ENCODE assay signal across 12 mouse cellular contexts in the genomic region with DNA sequence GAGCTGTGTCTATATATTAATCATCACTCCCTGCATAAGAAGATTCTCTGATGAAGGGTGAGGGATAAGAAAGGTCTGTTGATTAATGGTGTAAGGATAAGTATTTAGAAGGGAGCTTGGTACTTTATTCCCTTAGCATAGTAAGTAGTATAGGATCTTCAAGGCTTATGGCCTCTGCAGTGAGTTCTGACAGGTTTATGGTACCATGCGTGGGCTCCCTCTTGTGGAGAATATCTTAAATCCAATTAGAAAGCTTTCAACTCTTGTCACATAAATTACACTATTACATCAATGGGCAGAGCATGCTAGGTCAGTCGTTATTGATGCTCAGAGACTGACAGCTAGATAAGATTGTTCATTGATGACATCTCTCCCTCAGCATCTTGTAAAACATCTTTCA.
DNase-seq lines count a peak whose midpoint lies in the region; ATAC-seq and TF ChIP-seq lines count a peak whose summit lies in the region.
"Had no signal": no experiment of that assay in that cellular context is flagged by ENCODE, and none has a peak within 500 bp of the region (broad histone marks: within the 10 kb centered on the region; RNA-seq: fewer than 3 reads in every experiment).

No protein-coding gene starts in this region.

- no peaks in the 10 kb centered on the region for H3K4me1 ChIP-seq in liver, postnatal 0 days (ENCODE audit: insufficient read depth)
- H3K4me1 ChIP-seq: limb, embryonic 13.5 days; neural tube, embryonic 12.5 days had no signal

- no peak overlapping the region for H3K9ac ChIP-seq in liver, postnatal 0 days (replicated peaks)
- H3K9ac ChIP-seq: limb, embryonic 13.5 days; neural tube, embryonic 12.5 days had no signal

- H3K27me3 ChIP-seq in liver, postnatal 0 days (ENCODE audit: insufficient read depth, low read length), result no peaks in the 10 kb centered on the region
- H3K27me3 ChIP-seq: limb, embryonic 13.5 days; neural tube, embryonic 12.5 days had no signal

- DNase-seq in gastrocnemius, adult 2 months, result no peak
- DNase-seq in gastrocnemius, postnatal 36 days, result no peak
- DNase-seq in liver, postnatal 0 days, result no peak
- no peak for DNase-seq in liver
- peak; percentile 72 for DNase-seq in brain, embryonic 14.5 days (ENCODE audit: low read depth)
- no peak for DNase-seq in thymus, adult 18-20 months
- DNase-seq in gastrocnemius, adult 8-10 months (ENCODE audit: low spot score in 2 of 2), result no peak
- DNase-seq: cerebellum, adult 8-10 months; thymus, adult 2 months had no signal

- H3K9me3 ChIP-seq in liver, postnatal 0 days (ENCODE audit: low read length), result no peaks in the 10 kb centered on the region
- H3K9me3 ChIP-seq: limb, embryonic 13.5 days; neural tube, embryonic 12.5 days had no signal

- no peaks in the 10 kb centered on the region for H3K36me3 ChIP-seq in liver, postnatal 0 days (replicated peaks; ENCODE audit: insufficient read depth, low read length)
- H3K36me3 ChIP-seq: limb, embryonic 13.5 days; neural tube, embryonic 12.5 days had no signal

- no peak overlapping the region for H3K27ac ChIP-seq in gastrocnemius, adult 2 months
- no peak overlapping the region for H3K27ac ChIP-seq in liver, postnatal 0 days (ENCODE audit: low read depth)
- H3K27ac ChIP-seq: limb, embryonic 13.5 days; neural tube, embryonic 12.5 days had no signal

- no peak overlapping the region for H3K4me2 ChIP-seq in liver, postnatal 0 days (ENCODE audit: low read depth, low read length)
- H3K4me2 ChIP-seq: limb, embryonic 13.5 days; neural tube, embryonic 12.5 days had no signal

- intact Hi-C loops in gastrocnemius, adult 2 months (cut with DNase I), result loop anchor here (5.0 kb wide), 1 partner anchor 271 kb away; no protein-coding TSS in a partner anchor
- intact Hi-C loops in gastrocnemius, postnatal 36 days (cut with DNase I), result loop anchor here (5.0 kb wide), 1 partner anchor 271 kb away; no protein-coding TSS in a partner anchor

- no peak overlapping the region for H3K4me3 ChIP-seq in gastrocnemius, adult 2 months
- no peak overlapping the region for H3K4me3 ChIP-seq in liver, postnatal 0 days (ENCODE audit: low read depth, low read length)
- H3K4me3 ChIP-seq: limb, embryonic 13.5 days; neural tube, embryonic 12.5 days had no signal

- peak; percentile 35 for TF ChIP-seq CTCF in gastrocnemius, adult 2 months (IDR thresholded peaks at IDR 0.05)
- peak; percentile 42 for TF ChIP-seq CTCF in liver, postnatal 0 days (IDR thresholded peaks at IDR 0.05; ENCODE audit: low read depth)
- peak; percentile 41; the same call in 1 of the 2 replicates for TF ChIP-seq CTCF in brain, embryonic 14.5 days (IDR thresholded peaks at IDR 0.05; ENCODE audit: borderline replicate concordance, extremely low read depth, insufficient read depth, insufficient read length)

- ATAC-seq in liver, postnatal 0 days, result no peak
- peak; percentile 70 for ATAC-seq in megakaryocyte progenitor cell, adult 5-6 weeks (replicated peaks; ENCODE audit: poor library complexity)

- WGBS in liver, postnatal 0 days (ENCODE audit: insufficient replicate concordance), result 22% methylated on average over 2 of the region's 2 CpGs

- no peak for TF ChIP-seq POLR2A in brain, embryonic 14.5 days (IDR thresholded peaks at IDR 0.05; ENCODE audit: borderline replicate concordance, extremely low read depth, insufficient read depth, insufficient read length, poor library complexity, severe bottlenecking)

- TF ChIP-seq EP300 in liver, postnatal 0 days (IDR thresholded peaks at IDR 0.05; ENCODE audit: low read depth), result no peak
